Mouse (Mus musculus): ENCODE data around the gene Ltb4r1. TPM values are rescaled to one million over a fixed set of nuclear protein-coding genes. Genes with fewer than 3 reads are reported as not detected.
A peak's percentile ranks its signal among the peaks of the same experiment; 100 is the strongest.

Ltb4r1 gene
- 1.0 and 1.1 TPM in 2 replicates for polyA plus RNA-seq (2015; fragmentation: Nextera tagmentation; extraction: Ambion mirVana)

GRCm38 (mm10) chr14:55765696-55766095, at the start of gene Ltb4r1:
Ltb4r1 (plus strand) TSS chr14:55765962.
- H3K4me2 ChIP-seq (ENCODE audit: low read depth, low read length): no peak within 1 kb of the TSS
- no peak within 1 kb of the TSS for H3K9ac ChIP-seq (ENCODE audit: low read depth, low read length)
- H3K4me3 ChIP-seq (ENCODE audit: low read length): no peak within 1 kb of the TSS
- peaks cover 22% of the 10 kb centered on the region for H3K4me1 ChIP-seq (ENCODE audit: control insufficient read depth, insufficient read depth, low read length)
- no peaks in the 10 kb centered on the region for H3K36me3 ChIP-seq (ENCODE audit: control insufficient read depth, insufficient read depth, low read length)
- H3K27ac ChIP-seq (ENCODE audit: low read length): no peak within 1 kb of the TSS
- WGBS: 63% methylated on average over 4 of the region's 4 CpGs
- ATAC-seq: no peak
- no peaks in the 10 kb centered on the region for H3K9me3 ChIP-seq (ENCODE audit: control insufficient read depth, low read length)
- H3K27me3 ChIP-seq (replicated peaks; ENCODE audit: control insufficient read depth, insufficient read depth, low read length): peaks cover 22% of the 10 kb centered on the region

DNA sequence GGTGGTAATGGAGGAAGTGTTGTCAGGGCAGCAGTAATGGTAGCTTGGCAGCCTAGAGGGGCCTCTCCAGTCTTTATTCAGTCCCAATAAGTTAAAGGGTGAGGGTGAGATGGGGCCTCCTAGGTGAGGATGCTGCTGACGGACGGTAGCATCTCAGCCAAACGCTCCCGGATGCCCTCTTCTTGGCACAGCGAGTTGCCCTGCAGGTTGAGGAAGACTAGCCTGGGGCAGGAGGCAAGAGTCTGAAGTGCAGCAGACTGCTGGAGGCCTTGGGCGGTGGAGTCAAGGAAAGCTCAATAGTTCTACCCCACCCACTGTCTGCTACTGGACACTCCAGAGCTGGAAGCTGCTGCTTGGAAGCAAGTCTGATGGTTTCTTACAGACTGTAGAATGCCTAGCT, 49.5 kb upstream of the Ltb4r1 start:
- no peaks in the 10 kb centered on the region for H3K27me3 ChIP-seq (replicated peaks; ENCODE audit: control insufficient read depth, insufficient read depth, low read length)
- no peak overlapping the region for H3K9ac ChIP-seq (ENCODE audit: low read depth, low read length)
- no peak overlapping the region for H3K4me2 ChIP-seq (ENCODE audit: low read depth, low read length)
- ATAC-seq: no peak
- H3K4me1 ChIP-seq (ENCODE audit: control insufficient read depth, insufficient read depth, low read length): peaks cover 21% of the 10 kb centered on the region
- no peaks in the 10 kb centered on the region for H3K9me3 ChIP-seq (ENCODE audit: control insufficient read depth, low read length)
- 93% methylated on average over 6 of the region's 6 CpGs for WGBS
- no peak overlapping the region for H3K27ac ChIP-seq (ENCODE audit: low read length)
- 0 out of 2 replicates have a peak, but pooled peaks cover 2% of the 10 kb centered on the region for H3K36me3 ChIP-seq (ENCODE audit: control insufficient read depth, insufficient read depth, low read length)
- H3K4me3 ChIP-seq (ENCODE audit: low read length): no peak overlapping the region

GRCm38 (mm10) chr14:55716884-55717283, 48.9 kb upstream of the Ltb4r1 start:
- no peaks in the 10 kb centered on the region for H3K27me3 ChIP-seq (replicated peaks; ENCODE audit: control insufficient read depth, insufficient read depth, low read length)
- H3K4me2 ChIP-seq (ENCODE audit: low read depth, low read length): no peak overlapping the region
- no peak overlapping the region for H3K4me3 ChIP-seq (ENCODE audit: low read length)
- H3K4me1 ChIP-seq (ENCODE audit: control insufficient read depth, insufficient read depth, low read length): peaks cover 21% of the 10 kb centered on the region
- H3K9ac ChIP-seq (ENCODE audit: low read depth, low read length): no peak overlapping the region
- no peak overlapping the region for H3K27ac ChIP-seq (ENCODE audit: low read length)
- 0 out of 2 replicates have a peak, but pooled peaks cover 2% of the 10 kb centered on the region for H3K36me3 ChIP-seq (ENCODE audit: control insufficient read depth, insufficient read depth, low read length)
- WGBS: 78% methylated on average over 8 of the region's 8 CpGs
- H3K9me3 ChIP-seq (ENCODE audit: control insufficient read depth, low read length): no peaks in the 10 kb centered on the region
- no peak for ATAC-seq

- ATAC-seq: no peak
- H3K9me3 ChIP-seq (ENCODE audit: control insufficient read depth, low read length): no peaks in the 10 kb centered on the region
- WGBS: 87% methylated on average over 6 of the region's 6 CpGs
- H3K27ac ChIP-seq (ENCODE audit: low read length): no peak overlapping the region
- H3K4me1 ChIP-seq (ENCODE audit: control insufficient read depth, insufficient read depth, low read length): peaks cover 7% of the 10 kb centered on the region; the same call in 1 of the 2 replicates
- no peak overlapping the region for H3K4me3 ChIP-seq (ENCODE audit: low read length)
- H3K4me2 ChIP-seq (ENCODE audit: low read depth, low read length): no peak overlapping the region
- 0 out of 2 replicates have a peak overlapping the region, but pooled peaks have one; percentile 5 for H3K9ac ChIP-seq (ENCODE audit: low read depth, low read length)
- no peaks in the 10 kb centered on the region for H3K27me3 ChIP-seq (replicated peaks; ENCODE audit: control insufficient read depth, insufficient read depth, low read length)
- 0 out of 2 replicates have a peak, but pooled peaks cover 2% of the 10 kb centered on the region for H3K36me3 ChIP-seq (ENCODE audit: control insufficient read depth, insufficient read depth, low read length)
Observed at GRCm38 (mm10) chr14:55719737-55720136, 46.0 kb upstream of the Ltb4r1 start.

GRCm38 (mm10) chr14:55720666-55721065, 45.1 kb upstream of the Ltb4r1 start:
- ATAC-seq: no peak
- 90% methylated on average over 12 of the region's 12 CpGs for WGBS
- Histone ChIP-seq H3K4me1 (ENCODE audit: control insufficient read depth, insufficient read depth, low read length) (peaks cover 3% of the 10 kb centered on the region; the same call in 1 of the 2 replicates), H3K27ac (ENCODE audit: low read length) (no peak overlapping the region), H3K4me2 (ENCODE audit: low read depth, low read length) (no peak overlapping the region), H3K4me3 (ENCODE audit: low read length) (no peak overlapping the region), H3K27me3 (replicated peaks; ENCODE audit: control insufficient read depth, insufficient read depth, low read length) (no peaks in the 10 kb centered on the region), H3K9me3 (ENCODE audit: control insufficient read depth, low read length) (no peaks in the 10 kb centered on the region), H3K9ac (ENCODE audit: low read depth, low read length) (no peak overlapping the region), H3K36me3 (ENCODE audit: control insufficient read depth, insufficient read depth, low read length) (0 out of 2 replicates have a peak, but pooled peaks cover 2% of the 10 kb centered on the region)

GRCm38 (mm10) chr14:55721076-55721475, 44.7 kb upstream of the Ltb4r1 start:
- ATAC-seq: no peak
- Histone ChIP-seq H3K27ac (ENCODE audit: low read length) (peak overlapping the region; percentile 92; the same call in 1 of the 2 replicates), H3K36me3 (ENCODE audit: control insufficient read depth, insufficient read depth, low read length) (0 out of 2 replicates have a peak, but pooled peaks cover 2% of the 10 kb centered on the region), H3K4me3 (ENCODE audit: low read length) (peak overlapping the region; percentile 83), H3K4me2 (ENCODE audit: low read depth, low read length) (peak overlapping the region; percentile 64), H3K4me1 (ENCODE audit: control insufficient read depth, insufficient read depth, low read length) (peaks cover 3% of the 10 kb centered on the region; the same call in 1 of the 2 replicates), H3K9ac (ENCODE audit: low read depth, low read length) (peak overlapping the region; percentile 91; the same call in 1 of the 2 replicates), H3K27me3 (replicated peaks; ENCODE audit: control insufficient read depth, insufficient read depth, low read length) (no peaks in the 10 kb centered on the region), H3K9me3 (ENCODE audit: control insufficient read depth, low read length) (no peaks in the 10 kb centered on the region)
- 70% methylated on average over 6 of the region's 6 CpGs for WGBS

GRCm38 (mm10) chr14:55721700-55722437, 43.9 kb upstream of the Ltb4r1 start, which contains the start of gene Rabggta:
Rabggta (minus strand) TSS chr14:55722263.
- under 1% methylated on average over 49 of the region's 50 CpGs for WGBS
- ATAC-seq: peak; percentile 97
- peak within 1 kb of the TSS; percentile 92 for H3K27ac ChIP-seq (ENCODE audit: low read length)

DNA sequence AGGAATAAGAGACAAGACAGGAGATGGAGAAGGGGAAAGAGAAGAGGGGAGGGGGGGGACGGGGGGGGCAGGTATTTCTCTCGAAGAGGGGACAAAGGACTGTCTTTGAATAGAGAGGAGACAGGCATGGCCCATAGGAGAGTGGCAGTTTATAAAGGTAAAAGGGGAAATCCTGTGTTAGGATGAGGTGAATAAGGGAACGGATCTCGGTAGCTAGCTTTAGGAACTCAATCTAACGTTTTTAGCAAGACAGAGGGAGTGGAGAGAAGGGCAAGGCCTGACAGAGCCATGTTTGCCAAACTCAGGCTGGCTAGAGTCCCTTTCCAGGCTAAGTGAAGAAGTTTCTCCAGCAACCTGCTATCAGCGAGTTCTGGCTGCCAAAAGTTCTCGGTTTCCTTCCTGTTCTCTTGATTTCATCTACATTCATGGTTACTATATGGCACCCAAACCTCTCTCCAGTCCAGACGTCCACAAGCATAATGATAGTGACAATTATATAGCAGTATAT, 43.3 kb upstream of the Ltb4r1 start:
- no peak overlapping the region for H3K27ac ChIP-seq (ENCODE audit: low read length)
- no peak; the same call in 1 of the 2 replicates for ATAC-seq

More at GRCm38 (mm10) chr14:55721700-55722437, 43.9 kb upstream of the Ltb4r1 start, which contains the start of gene Rabggta:
- H3K9ac ChIP-seq (ENCODE audit: low read depth, low read length): peak within 1 kb of the TSS; percentile 91
- H3K9me3 ChIP-seq (ENCODE audit: control insufficient read depth, low read length): no peaks in the 10 kb centered on the region
- peak within 1 kb of the TSS; percentile 83 for H3K4me3 ChIP-seq (ENCODE audit: low read length)
- H3K27me3 ChIP-seq (replicated peaks; ENCODE audit: control insufficient read depth, insufficient read depth, low read length): no peaks in the 10 kb centered on the region
- H3K4me2 ChIP-seq (ENCODE audit: low read depth, low read length): peak within 1 kb of the TSS; percentile 64
- peaks cover 3% of the 10 kb centered on the region; the same call in 1 of the 2 replicates for H3K4me1 ChIP-seq (ENCODE audit: control insufficient read depth, insufficient read depth, low read length)
- 0 out of 2 replicates have a peak, but pooled peaks cover 2% of the 10 kb centered on the region for H3K36me3 ChIP-seq (ENCODE audit: control insufficient read depth, insufficient read depth, low read length)

GRCm38 (mm10) chr14:55723433-55723832, 42.3 kb upstream of the Ltb4r1 start:
- Histone ChIP-seq H3K4me1 (ENCODE audit: control insufficient read depth, insufficient read depth, low read length) (peaks cover 3% of the 10 kb centered on the region; the same call in 1 of the 2 replicates), H3K36me3 (ENCODE audit: control insufficient read depth, insufficient read depth, low read length) (no peaks in the 10 kb centered on the region), H3K27ac (ENCODE audit: low read length) (no peak overlapping the region), H3K4me3 (ENCODE audit: low read length) (no peak overlapping the region), H3K4me2 (ENCODE audit: low read depth, low read length) (no peak overlapping the region), H3K9me3 (ENCODE audit: control insufficient read depth, low read length) (no peaks in the 10 kb centered on the region), H3K27me3 (replicated peaks; ENCODE audit: control insufficient read depth, insufficient read depth, low read length) (no peaks in the 10 kb centered on the region), H3K9ac (ENCODE audit: low read depth, low read length) (no peak overlapping the region)
- ATAC-seq: no peak
- 95% methylated on average over 7 of the region's 7 CpGs for WGBS

More for the DNA sequence above, 43.3 kb upstream of the Ltb4r1 start:
- H3K4me3 ChIP-seq (ENCODE audit: low read length): peak overlapping the region; percentile 83
- H3K4me1 ChIP-seq (ENCODE audit: control insufficient read depth, insufficient read depth, low read length): peaks cover 3% of the 10 kb centered on the region; the same call in 1 of the 2 replicates
- peak overlapping the region; percentile 64 for H3K4me2 ChIP-seq (ENCODE audit: low read depth, low read length)
- no peaks in the 10 kb centered on the region for H3K9me3 ChIP-seq (ENCODE audit: control insufficient read depth, low read length)
- H3K27me3 ChIP-seq (replicated peaks; ENCODE audit: control insufficient read depth, insufficient read depth, low read length): no peaks in the 10 kb centered on the region
- H3K36me3 ChIP-seq (ENCODE audit: control insufficient read depth, insufficient read depth, low read length): 0 out of 2 replicates have a peak, but pooled peaks cover 2% of the 10 kb centered on the region
- H3K9ac ChIP-seq (ENCODE audit: low read depth, low read length): peak overlapping the region; percentile 91
- 51% methylated on average over 8 of the region's 8 CpGs for WGBS
